Mouse (Mus musculus): ENCODE measurements around the gene Rph3al.

- peak; percentile 62 for TF ChIP-seq CTCF (conservative IDR thresholded peaks at IDR 0.05; ENCODE audit: insufficient read depth, insufficient read length, low read depth, low read length)
- TF ChIP-seq POLR2A (IDR thresholded peaks at IDR 0.05; ENCODE audit: low read depth, low read length) = no peak
Measured at GRCm38 (mm10) chr11:75966401-75967372, 28.5 kb upstream of the Rph3al start.
